In genomic region chr1:179231777-179232661, GRCm38 (mm10) we compare ENCODE assay signal across 8 mouse cellular contexts.
DNase-seq lines count a peak whose midpoint lies in the region; ATAC-seq and TF ChIP-seq lines count a peak whose summit lies in the region.

No protein-coding gene starts in this region.

- H3K27me3 ChIP-seq in forebrain, postnatal 0 days (ENCODE audit: insufficient read depth, low read length), result no peaks in the 10 kb centered on the region
- no peaks in the 10 kb centered on the region for H3K27me3 ChIP-seq in lung, postnatal 0 days (replicated peaks; ENCODE audit: insufficient read depth, low read length)

- peak; percentile 88 for DNase-seq in NIH3T3 (ENCODE audit: low read depth)
- DNase-seq in cerebellum, adult 18-20 months, result peak; percentile 82 to 88
- DNase-seq in forebrain, postnatal 0 days, result peak; percentile 94
- DNase-seq in layer of hippocampus, adult 2 months (ENCODE audit: low spot score in 2 of 2), result peak; percentile 78 to 81
- peak; percentile 85 for DNase-seq in lung, postnatal 0 days (ENCODE audit: low spot score)
- DNase-seq in retina, adult 2 months (ENCODE audit: low read depth, low spot score), result peak; percentile 58
- DNase-seq in thymus, postnatal 36 days, result peak; percentile 46 to 50

- H3K36me3 ChIP-seq in forebrain, postnatal 0 days (ENCODE audit: insufficient read depth), result no peaks in the 10 kb centered on the region
- no peaks in the 10 kb centered on the region for H3K36me3 ChIP-seq in lung, postnatal 0 days (ENCODE audit: insufficient read depth, low read length)

- TF ChIP-seq CTCF in forebrain, postnatal 0 days (IDR thresholded peaks at IDR 0.05; ENCODE audit: low read depth), result peak; percentile 91
- TF ChIP-seq CTCF in layer of hippocampus, adult 2 months (conservative IDR thresholded peaks at IDR 0.05), result peak; percentile 91
- peak; percentile 87 for TF ChIP-seq CTCF in lung, postnatal 0 days (IDR thresholded peaks at IDR 0.05)

- no peak overlapping the region for H3K4me2 ChIP-seq in forebrain, postnatal 0 days (ENCODE audit: low read depth)
- H3K4me2 ChIP-seq in lung, postnatal 0 days (replicated peaks; ENCODE audit: low read depth, low read length), result no peak overlapping the region

- TF ChIP-seq EP300 in lung, postnatal 0 days (IDR thresholded peaks at IDR 0.05), result no peak; the same call in 1 of the 2 replicates

- peak; percentile 90 for ATAC-seq in forebrain, postnatal 0 days
- peak; percentile 82 to 87 for ATAC-seq in hematopoietic stem cell, adult 5-6 weeks (replicated peaks in 1 of 2; ENCODE audit: insufficient read depth in 1 of 2, low FRiP score in 2 of 2, low TSS enrichment in 1 of 2, low read depth in 1 of 2, poor library complexity in 2 of 2, severe bottlenecking in 2 of 2)
- peak; percentile 61 for ATAC-seq in lung, postnatal 0 days

- no peak overlapping the region for H3K4me3 ChIP-seq in forebrain, postnatal 0 days (ENCODE audit: low read depth, low read length)
- H3K4me3 ChIP-seq in layer of hippocampus, adult 2 months, result no peak overlapping the region
- H3K4me3 ChIP-seq in lung, postnatal 0 days (ENCODE audit: low read depth, low read length), result no peak overlapping the region

- no peak overlapping the region for H3K9ac ChIP-seq in forebrain, postnatal 0 days
- no peak overlapping the region for H3K9ac ChIP-seq in lung, postnatal 0 days (replicated peaks; ENCODE audit: low read depth)

- no peaks in the 10 kb centered on the region for H3K4me1 ChIP-seq in forebrain, postnatal 0 days (ENCODE audit: insufficient read depth)
- 0 out of 2 replicates have a peak, but pooled peaks cover 2% of the 10 kb centered on the region for H3K4me1 ChIP-seq in lung, postnatal 0 days (ENCODE audit: insufficient read depth, low read depth, low read length)

- no peaks in the 10 kb centered on the region for H3K9me3 ChIP-seq in forebrain, postnatal 0 days (ENCODE audit: low read length)
- no peaks in the 10 kb centered on the region for H3K9me3 ChIP-seq in lung, postnatal 0 days (ENCODE audit: low read length)

- peak overlapping the region; percentile 46 for H3K27ac ChIP-seq in forebrain, postnatal 0 days (ENCODE audit: low read depth, low read length)
- H3K27ac ChIP-seq in layer of hippocampus, adult 2 months, result peak overlapping the region; percentile 59; the same call in 1 of the 2 replicates
- no peak overlapping the region for H3K27ac ChIP-seq in lung, postnatal 0 days (ENCODE audit: low read length)

- 25% methylated on average over 13 of the region's 13 CpGs for WGBS in forebrain, postnatal 0 days
- 41% methylated on average over 13 of the region's 13 CpGs for WGBS in lung, postnatal 0 days
